Mouse (Mus musculus): Measurements from ENCODE around the gene Ptprr.

GRCm38 (mm10) chr10:116260658-116261433 lies 242.8 kb downstream of the Ptprr start:
- TF ChIP-seq MAX (IDR thresholded peaks at IDR 0.05) (peak; percentile 41), CTCF (IDR thresholded peaks at IDR 0.05; ENCODE audit: control insufficient read depth, insufficient read depth, insufficient read length) (no peak), CEBPB (IDR thresholded peaks at IDR 0.05; ENCODE audit: low read depth) (no peak), MYOD1 (IDR thresholded peaks at IDR 0.05; ENCODE audit: control insufficient read depth, insufficient read length, low read depth) (no peak), MYOG (IDR thresholded peaks at IDR 0.05; ENCODE audit: control insufficient read depth, extremely low read depth, insufficient read length) (no peak), USF1 (IDR thresholded peaks at IDR 0.05; ENCODE audit: low read depth) (no peak), FOSL1 (IDR thresholded peaks at IDR 0.05; ENCODE audit: insufficient read depth, low read length, poor library complexity, severe bottlenecking) (no peak)
